Mouse (Mus musculus) layer of hippocampus, adult 11-12 months (tissue): ENCODE measurements at regions not wholly inside any gene's neighbourhood (a gene's known extent, or its start where the extent isn't known, plus 50 kb on each side); places are given as distances from the start of the nearest gene placed in this dataset.

Experiments used
- DNase-seq: peaks from one replicate; pipeline ENCODE4 v3.0.0; 2022; ENCODE audit warnings: low spot score

- no peak for DNase-seq
These were observed 205.9 kb upstream of the Grm7 start for GRCm38 (mm10) chr6:110439509-110439908.

GRCm38 (mm10) chr6:110463370-110463769 is 182.0 kb upstream of the Grm7 start:
- no peak for DNase-seq

- no peak for DNase-seq
These were observed 177.7 kb upstream of the Grm7 start for GRCm38 (mm10) chr6:110467661-110468060.

- DNase-seq: no peak
These were observed 139.5 kb upstream of the Grm7 start for GRCm38 (mm10) chr6:110505861-110506260.

GRCm38 (mm10) chr6:110510494-110510893 is 134.9 kb upstream of the Grm7 start:
- DNase-seq: no peak

GRCm38 (mm10) chr6:110538731-110539191 is 106.6 kb upstream of the Grm7 start:
- DNase-seq: peak; percentile 59

- no peak for DNase-seq
These were observed 99.8 kb upstream of the Grm7 start for GRCm38 (mm10) chr6:110545542-110545941.

- no peak for DNase-seq
These were observed 90.5 kb upstream of the Grm7 start for GRCm38 (mm10) chr6:110554847-110555246.

- DNase-seq: no peak
These were observed 85.7 kb upstream of the Grm7 start for GRCm38 (mm10) chr6:110559656-110560055.

- no peak for DNase-seq
These were observed 85.0 kb upstream of the Grm7 start for GRCm38 (mm10) chr6:110560426-110560825.

GRCm38 (mm10) chr6:110577216-110577615 is 68.2 kb upstream of the Grm7 start:
- peak; percentile 9 for DNase-seq
